Mouse (Mus musculus): ENCODE results near the gene Zbtb22.

GRCm38 (mm10) chr17:33959948-33960347 lies 44.2 kb downstream of the Zbtb22 start:
- TF ChIP-seq CTCF (IDR thresholded peaks at IDR 0.05; ENCODE audit: low read depth) (no peak), EP300 (IDR thresholded peaks at IDR 0.05; ENCODE audit: low read depth) (no peak)

Measured in heart, postnatal 0 days (tissue).